Mouse (Mus musculus): ENCODE data around the gene Evl.
A peak's percentile ranks its signal among the peaks of the same experiment; 100 is the strongest.

Evl gene

GRCm38 (mm10) chr12:108651053-108651660 lies 96.6 kb downstream of the Evl start:
- DNase-seq (ENCODE audit: low read depth), result no peak

- DNase-seq (ENCODE audit: low read depth), result no peak
Observed at GRCm38 (mm10) chr12:108653358-108654335, 99.1 kb downstream of the Evl start.

GRCm38 (mm10) chr12:108657350-108657749 lies 102.8 kb downstream of the Evl start:
- peak; percentile 18 for DNase-seq (ENCODE audit: low read depth)

- DNase-seq (ENCODE audit: low read depth), result no peak
Observed at GRCm38 (mm10) chr12:108668606-108669235, 114.2 kb downstream of the Evl start.

- no peak for DNase-seq (ENCODE audit: low read depth)
Observed at GRCm38 (mm10) chr12:108671541-108671940, 117.0 kb downstream of the Evl start.

GRCm38 (mm10) chr12:108672908-108673307 lies 118.4 kb downstream of the Evl start:
- DNase-seq (ENCODE audit: low read depth), result no peak

GRCm38 (mm10) chr12:108673546-108673945 lies 119.0 kb downstream of the Evl start:
- DNase-seq (ENCODE audit: low read depth), result no peak

- no peak for DNase-seq (ENCODE audit: low read depth)
Observed at GRCm38 (mm10) chr12:108674502-108674901, 120.0 kb downstream of the Evl start.

- no peak for DNase-seq (ENCODE audit: low read depth)
Observed at GRCm38 (mm10) chr12:108674916-108675315, 120.4 kb downstream of the Evl start.

GRCm38 (mm10) chr12:108675614-108676401 lies 121.3 kb downstream of the Evl start:
- no peak for DNase-seq (ENCODE audit: low read depth)

GRCm38 (mm10) chr12:108677116-108677515 lies 122.6 kb downstream of the Evl start:
- DNase-seq (ENCODE audit: low read depth), result no peak

GRCm38 (mm10) chr12:108678366-108678765 lies 123.8 kb downstream of the Evl start:
- no peak for DNase-seq (ENCODE audit: low read depth)

- no peak for DNase-seq (ENCODE audit: low read depth)
Observed at GRCm38 (mm10) chr12:108680861-108681260, 126.3 kb downstream of the Evl start.

- no peak for DNase-seq (ENCODE audit: low read depth)
Observed at GRCm38 (mm10) chr12:108682240-108683023, 127.9 kb downstream of the Evl start.

GRCm38 (mm10) chr12:108686463-108686862 lies 131.9 kb downstream of the Evl start:
- no peak for DNase-seq (ENCODE audit: low read depth)

GRCm38 (mm10) chr12:108686926-108687325 lies 132.4 kb downstream of the Evl start:
- peak; percentile 4 for DNase-seq (ENCODE audit: low read depth)

GRCm38 (mm10) chr12:108689167-108689566 lies 134.6 kb downstream of the Evl start:
- no peak for DNase-seq (ENCODE audit: low read depth)

- no peak for DNase-seq (ENCODE audit: low read depth)
Observed at GRCm38 (mm10) chr12:108690529-108690928, 136.0 kb downstream of the Evl start.

- DNase-seq (ENCODE audit: low read depth), result no peak
Observed at GRCm38 (mm10) chr12:108693592-108693991, 139.1 kb downstream of the Evl start.

- no peak for DNase-seq (ENCODE audit: low read depth)
Observed at GRCm38 (mm10) chr12:108694223-108694622, 139.7 kb downstream of the Evl start.
